Mouse (Mus musculus) heart, embryonic 15.5 days (tissue): ENCODE data around the gene Lmna. TPM values are rescaled to one million over a fixed set of nuclear protein-coding genes. Genes with fewer than 3 reads are reported as not detected.

ENCODE experiments used
- ATAC-seq: fragments of 200-750 bp; cut with Nextera tagmentation; replicated peaks from 2 replicates; pipeline ENCODE4 v1.8.0; 2017; ENCODE audit warnings: low read depth, moderate TSS enrichment; ENCODE audit not compliant: insufficient number of reproducible peaks, insufficient read depth, low FRiP score
- H3K27ac ChIP-seq: fragments of 300-500 bp; sonication (generic); 2 replicates; pipeline ENCODE4 v1.5.1; 2015; ENCODE audit warnings: mild to moderate bottlenecking, inconsistent platforms
- H3K27me3 ChIP-seq: fragments of 300-500 bp; sonication (generic); 2 replicates; pipeline ENCODE4 v1.6.1; 2015; ENCODE audit warnings: inconsistent platforms
- H3K36me3 ChIP-seq: fragments of 300-500 bp; sonication (generic); 2 replicates; pipeline ENCODE4 v1.6.1; 2015; ENCODE audit warnings: mild to moderate bottlenecking, inconsistent platforms
- H3K4me1 ChIP-seq: fragments of 300-500 bp; sonication (generic); replicated peaks from 2 replicates; pipeline ENCODE4 v1.6.1; 2015; ENCODE audit warnings: inconsistent platforms
- H3K4me2 ChIP-seq: fragments of 300-500 bp; sonication (generic); 2 replicates; pipeline ENCODE4 v1.6.1; 2015; ENCODE audit warnings: inconsistent platforms, mild to moderate bottlenecking, moderate library complexity
- H3K4me3 ChIP-seq: fragments of 300-500 bp; sonication (generic); 2 replicates; pipeline ENCODE4 v1.5.1; 2015; ENCODE audit warnings: mild to moderate bottlenecking, inconsistent platforms
- H3K9ac ChIP-seq: fragments of 300-500 bp; sonication (generic); 2 replicates; pipeline ENCODE4 v1.6.1; 2015; ENCODE audit warnings: mild to moderate bottlenecking, inconsistent platforms
- H3K9me3 ChIP-seq: fragments of 300-500 bp; sonication (generic); replicated peaks from 2 replicates; pipeline ENCODE4 v1.6.1; 2016; ENCODE audit warnings: inconsistent platforms
- WGBS: fragments of 180-500 bp; shearing (Covaris S2); methylation state at CpG from one replicate; pipeline ENCODE4 v1.1.7; 2015; ENCODE audit warnings: mixed read lengths; 5-methylcytosine and 5-hydroxymethylcytosine counted together
- polyA plus RNA-seq: library from polyadenylated mRNA; unstranded; fragments of >200 nt; fragmentation: Nextera tagmentation; extraction: Ambion mirVana; gene quantifications from 2 replicates; pipeline ENCODE4 v1.2.1, GENCODE M21; 2015

Lmna gene
- polyA plus RNA-seq, 1 experiment from 2014 or later = 110 TPM

GRCm38 (mm10) chr3:88494836-88495628 is 14.7 kb downstream of the Lmna start:
- Histone ChIP-seq H3K4me1 (peaks cover 68% of the 10 kb centered on the region), H3K4me2 (peak overlapping the region; percentile 9), H3K9ac (0 out of 2 replicates have a peak overlapping the region, but pooled peaks have one; percentile 11), H3K27ac (peak overlapping the region; percentile 96), H3K9me3 (no peaks in the 10 kb centered on the region), H3K36me3 (no peaks in the 10 kb centered on the region), H3K4me3 (no peak overlapping the region), H3K27me3 (no peaks in the 10 kb centered on the region)
- peak; percentile 36 for ATAC-seq
- WGBS = 30% methylated on average over 9 of the region's 9 CpGs

- H3K9me3 ChIP-seq = no peaks in the 10 kb centered on the region
- H3K4me2 ChIP-seq = peak overlapping the region; percentile 88
- H3K36me3 ChIP-seq = no peaks in the 10 kb centered on the region
- 65% methylated on average over 11 of the region's 11 CpGs for WGBS
- H3K4me1 ChIP-seq = peaks cover 76% of the 10 kb centered on the region
- H3K9ac ChIP-seq = peak overlapping the region; percentile 6; the same call in 1 of the 2 replicates
- H3K4me3 ChIP-seq = peak overlapping the region; percentile 53; the same call in 1 of the 2 replicates
- ATAC-seq = no peak
- H3K27me3 ChIP-seq = no peaks in the 10 kb centered on the region
- peak overlapping the region; percentile 96 for H3K27ac ChIP-seq
These were observed 15.8 kb downstream of the Lmna start for GRCm38 (mm10) chr3:88493706-88494582.

GRCm38 (mm10) chr3:88487396-88487795 is 22.4 kb downstream of the Lmna start:
- Histone ChIP-seq H3K27ac (no peak overlapping the region), H3K27me3 (peaks cover 27% of the 10 kb centered on the region), H3K9ac (no peak overlapping the region), H3K9me3 (no peaks in the 10 kb centered on the region), H3K36me3 (peaks cover 41% of the 10 kb centered on the region), H3K4me1 (peaks cover 44% of the 10 kb centered on the region), H3K4me2 (no peak overlapping the region), H3K4me3 (no peak overlapping the region)
- WGBS = 65% methylated on average over 1 of the region's 1 CpGs
- ATAC-seq = no peak

GRCm38 (mm10) chr3:88486887-88487286 is 22.9 kb downstream of the Lmna start:
- H3K4me1 ChIP-seq = peaks cover 46% of the 10 kb centered on the region
- H3K4me3 ChIP-seq = no peak overlapping the region
- no peak overlapping the region for H3K9ac ChIP-seq
- peaks cover 30% of the 10 kb centered on the region for H3K27me3 ChIP-seq
- H3K4me2 ChIP-seq = no peak overlapping the region
- 79% methylated on average over 4 of the region's 4 CpGs for WGBS
- no peaks in the 10 kb centered on the region for H3K9me3 ChIP-seq
- H3K27ac ChIP-seq = no peak overlapping the region
- no peak for ATAC-seq
- H3K36me3 ChIP-seq = peaks cover 46% of the 10 kb centered on the region

GRCm38 (mm10) chr3:88486043-88486442 is 23.7 kb downstream of the Lmna start:
- peaks cover 44% of the 10 kb centered on the region for H3K4me1 ChIP-seq
- ATAC-seq = no peak
- WGBS = 77% methylated on average over 5 of the region's 5 CpGs
- H3K27me3 ChIP-seq = peaks cover 31% of the 10 kb centered on the region
- H3K4me2 ChIP-seq = no peak overlapping the region
- H3K9ac ChIP-seq = no peak overlapping the region; the same call in 1 of the 2 replicates
- H3K4me3 ChIP-seq = no peak overlapping the region
- no peak overlapping the region for H3K27ac ChIP-seq
- H3K9me3 ChIP-seq = no peaks in the 10 kb centered on the region
- peaks cover 47% of the 10 kb centered on the region for H3K36me3 ChIP-seq

- Histone ChIP-seq H3K9me3 (no peaks in the 10 kb centered on the region), H3K9ac (no peak overlapping the region), H3K4me2 (peak overlapping the region; percentile 12; the same call in 1 of the 2 replicates), H3K36me3 (peaks cover 47% of the 10 kb centered on the region), H3K27me3 (peaks cover 31% of the 10 kb centered on the region), H3K4me3 (no peak overlapping the region), H3K4me1 (peaks cover 31% of the 10 kb centered on the region), H3K27ac (no peak overlapping the region)
- WGBS = 51% methylated on average over 39 of the region's 39 CpGs
- ATAC-seq = no peak
These were observed 25.0 kb downstream of the Lmna start for GRCm38 (mm10) chr3:88484597-88485316.

- peaks cover 47% of the 10 kb centered on the region for H3K36me3 ChIP-seq
- H3K9ac ChIP-seq = no peak overlapping the region
- H3K27ac ChIP-seq = no peak overlapping the region
- no peak for ATAC-seq
- H3K27me3 ChIP-seq = peaks cover 31% of the 10 kb centered on the region
- H3K4me2 ChIP-seq = no peak overlapping the region
- no peaks in the 10 kb centered on the region for H3K9me3 ChIP-seq
- WGBS = 12% methylated on average over 5 of the region's 5 CpGs
- no peak overlapping the region for H3K4me3 ChIP-seq
- H3K4me1 ChIP-seq = peaks cover 20% of the 10 kb centered on the region
These were observed 26.1 kb downstream of the Lmna start for GRCm38 (mm10) chr3:88483621-88484020.

- no peak overlapping the region for H3K4me3 ChIP-seq
- no peak overlapping the region for H3K4me2 ChIP-seq
- H3K27ac ChIP-seq = no peak overlapping the region
- no peaks in the 10 kb centered on the region for H3K9me3 ChIP-seq
- peaks cover 16% of the 10 kb centered on the region for H3K4me1 ChIP-seq
- peaks cover 31% of the 10 kb centered on the region for H3K27me3 ChIP-seq
- H3K9ac ChIP-seq = no peak overlapping the region
- ATAC-seq = peak; percentile 36; the same call in 1 of the 2 replicates
- H3K36me3 ChIP-seq = peaks cover 47% of the 10 kb centered on the region
- WGBS = 76% methylated on average over 8 of the region's 8 CpGs
These were observed 26.6 kb downstream of the Lmna start for GRCm38 (mm10) chr3:88483141-88483540.

- no peak for ATAC-seq
- Histone ChIP-seq H3K4me3 (no peak overlapping the region), H3K36me3 (peaks cover 43% of the 10 kb centered on the region), H3K9me3 (no peaks in the 10 kb centered on the region), H3K4me2 (no peak overlapping the region), H3K9ac (no peak overlapping the region), H3K27ac (no peak overlapping the region), H3K4me1 (peaks cover 19% of the 10 kb centered on the region), H3K27me3 (peaks cover 31% of the 10 kb centered on the region)
- 52% methylated on average over 18 of the region's 18 CpGs for WGBS
These were observed 27.4 kb downstream of the Lmna start for GRCm38 (mm10) chr3:88482336-88482735.

- Histone ChIP-seq H3K4me1 (peaks cover 19% of the 10 kb centered on the region), H3K4me3 (no peak overlapping the region), H3K4me2 (no peak overlapping the region), H3K9ac (no peak overlapping the region), H3K36me3 (peaks cover 34% of the 10 kb centered on the region), H3K27me3 (peaks cover 26% of the 10 kb centered on the region), H3K9me3 (no peaks in the 10 kb centered on the region), H3K27ac (no peak overlapping the region)
- ATAC-seq = no peak
- WGBS = 53% methylated on average over 8 of the region's 8 CpGs
These were observed 28.2 kb downstream of the Lmna start for GRCm38 (mm10) chr3:88481372-88482040.
